Mouse (Mus musculus) midbrain, postnatal 0 days (tissue): ENCODE data around the gene Ulk3. TPM values are rescaled to one million over a fixed set of nuclear protein-coding genes. Genes with fewer than 3 reads are reported as not detected.

Experiments used
- ATAC-seq: fragments of 200-750 bp; cut with Nextera tagmentation; 2 replicates; pipeline ENCODE4 v1.8.0; 2017; ENCODE audit warnings: moderate number of reproducible peaks, mild to moderate bottlenecking, moderate TSS enrichment, moderate library complexity; ENCODE audit not compliant: low FRiP score
- DNase-seq: peaks from one replicate; pipeline ENCODE4 v3.0.0-alpha.2; 2015; ENCODE audit warnings: low spot score
- H3K27ac ChIP-seq: fragments of 300-500 bp; sonication (generic); 2 replicates; pipeline ENCODE4 v1.5.1; 2014; ENCODE audit warnings: low read depth, mild to moderate bottlenecking, low read length, mixed read lengths
- H3K27me3 ChIP-seq: fragments of 300-500 bp; sonication (generic); 2 replicates; pipeline ENCODE4 v1.6.1; 2014; ENCODE audit warnings: low read length, control low read depth, mixed read lengths; ENCODE audit not compliant: insufficient read depth
- H3K36me3 ChIP-seq: fragments of 300-500 bp; sonication (generic); 2 replicates; pipeline ENCODE4 v1.6.1; 2014; ENCODE audit warnings: low read length, control low read depth, mixed read lengths; ENCODE audit not compliant: insufficient read depth
- H3K4me1 ChIP-seq: fragments of 300-500 bp; sonication (generic); 2 replicates; pipeline ENCODE4 v1.6.1; 2014; ENCODE audit warnings: mild to moderate bottlenecking, control low read depth, antibody characterized with exemption, low read length, mixed read lengths; ENCODE audit not compliant: insufficient read depth
- H3K4me2 ChIP-seq: fragments of 300-500 bp; sonication (generic); 2 replicates; pipeline ENCODE4 v1.6.1; 2014; ENCODE audit warnings: low read depth, mild to moderate bottlenecking, low read length, mixed read lengths; ENCODE audit not compliant: poor library complexity, severe bottlenecking
- H3K4me3 ChIP-seq: fragments of 300-500 bp; sonication (generic); 2 replicates; pipeline ENCODE4 v1.5.1; 2014; ENCODE audit warnings: low read depth, mild to moderate bottlenecking, low read length, moderate library complexity
- H3K9ac ChIP-seq: fragments of 300-500 bp; sonication (generic); replicated peaks from 2 replicates; pipeline ENCODE4 v1.6.1; 2014; ENCODE audit warnings: mild to moderate bottlenecking, low read length, moderate library complexity, mixed read lengths; ENCODE audit not compliant: poor library complexity, severe bottlenecking
- H3K9me3 ChIP-seq: fragments of 300-500 bp; sonication (generic); 2 replicates; pipeline ENCODE4 v1.6.1; 2016; ENCODE audit warnings: low read length, control low read depth
- CTCF ChIP-seq: IDR thresholded peaks from 2 replicates; pipeline ENCODE4 v1.5.1; 2016; ENCODE audit warnings: antibody characterized with exemption, mild to moderate bottlenecking
- WGBS: fragments of 180-500 bp; shearing (Covaris S2); extraction: QIAGEN DNeasy Blood & Tissue Kit; methylation state at CpG from one replicate; pipeline ENCODE4 v1.1.7; 2014; 5-methylcytosine and 5-hydroxymethylcytosine counted together
- polyA plus RNA-seq: library from polyadenylated mRNA; unstranded; fragments of >200 nt; fragmentation: Nextera tagmentation; extraction: Ambion mirVana; gene quantifications from 2 replicates; pipeline ENCODE4 v1.2.1, GENCODE M21; 2015
- total RNA-seq: library from RNA; depleted of rRNA; stranded (reverse); fragments of >200 nt; gene quantifications from 2 replicates; pipeline ENCODE4 v1.2.3, GENCODE M21; 2014

Ulk3 gene
- total and polyA plus RNA-seq, 2 experiments from 2014 or later = 18.9 to 19.9 TPM

DNA sequence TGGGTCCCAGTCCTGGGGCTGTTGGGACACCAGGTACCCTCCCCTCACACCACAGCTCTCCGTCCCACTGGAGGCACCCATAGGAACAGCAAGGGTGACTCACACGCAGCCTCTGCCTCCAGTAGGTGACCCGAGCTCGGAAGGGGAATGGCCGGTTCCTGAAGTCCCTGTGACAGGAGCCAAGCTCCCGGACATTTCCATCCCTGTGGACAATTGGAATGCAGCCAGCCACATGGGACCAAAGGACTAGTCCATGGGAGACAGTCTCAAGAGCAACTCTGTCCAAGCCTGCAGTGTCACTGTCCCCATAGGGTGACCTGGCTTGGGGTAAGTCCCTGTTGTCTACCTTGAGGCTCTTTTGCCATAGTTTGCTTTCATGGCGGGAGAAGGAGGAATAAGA, 24.7 kb downstream of the Ulk3 start:
- H3K9me3 ChIP-seq = no peaks in the 10 kb centered on the region
- no peak overlapping the region for H3K4me3 ChIP-seq
- H3K27ac ChIP-seq = no peak overlapping the region
- 83% methylated on average over 7 of the region's 7 CpGs for WGBS
- no peak overlapping the region for H3K9ac ChIP-seq
- H3K27me3 ChIP-seq = no peaks in the 10 kb centered on the region
- H3K4me2 ChIP-seq = no peak overlapping the region
- DNase-seq (no peak), ATAC-seq (no peak)
- TF ChIP-seq CTCF = no peak
- H3K36me3 ChIP-seq = no peaks in the 10 kb centered on the region
- H3K4me1 ChIP-seq = no peaks in the 10 kb centered on the region

DNA sequence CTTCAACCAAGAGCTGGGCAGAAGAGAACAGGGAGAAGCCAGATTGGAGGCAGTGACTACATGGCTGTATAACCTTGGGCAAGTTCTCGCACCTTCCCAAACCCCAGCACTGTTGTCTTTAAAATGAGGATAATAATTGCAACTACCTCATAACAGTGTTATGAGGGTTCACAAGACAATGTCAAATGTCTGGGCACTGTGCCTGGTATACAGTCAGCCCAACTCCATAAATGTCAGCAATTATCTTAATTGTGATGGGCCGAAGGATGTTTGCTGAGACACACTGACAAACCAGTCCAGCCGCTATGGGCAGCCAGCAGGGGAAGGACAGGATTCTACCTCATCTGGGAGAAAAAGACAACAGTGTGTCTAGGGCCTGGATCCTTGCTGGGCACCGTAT, 25.5 kb downstream of the Ulk3 start:
- Histone ChIP-seq H3K9ac (no peak overlapping the region), H3K27me3 (no peaks in the 10 kb centered on the region), H3K36me3 (no peaks in the 10 kb centered on the region), H3K4me1 (no peaks in the 10 kb centered on the region), H3K4me2 (no peak overlapping the region), H3K9me3 (no peaks in the 10 kb centered on the region), H3K27ac (no peak overlapping the region), H3K4me3 (no peak overlapping the region)
- ATAC-seq (no peak), DNase-seq (no peak)
- TF ChIP-seq CTCF = no peak
- WGBS = 87% methylated on average over 4 of the region's 4 CpGs

DNA sequence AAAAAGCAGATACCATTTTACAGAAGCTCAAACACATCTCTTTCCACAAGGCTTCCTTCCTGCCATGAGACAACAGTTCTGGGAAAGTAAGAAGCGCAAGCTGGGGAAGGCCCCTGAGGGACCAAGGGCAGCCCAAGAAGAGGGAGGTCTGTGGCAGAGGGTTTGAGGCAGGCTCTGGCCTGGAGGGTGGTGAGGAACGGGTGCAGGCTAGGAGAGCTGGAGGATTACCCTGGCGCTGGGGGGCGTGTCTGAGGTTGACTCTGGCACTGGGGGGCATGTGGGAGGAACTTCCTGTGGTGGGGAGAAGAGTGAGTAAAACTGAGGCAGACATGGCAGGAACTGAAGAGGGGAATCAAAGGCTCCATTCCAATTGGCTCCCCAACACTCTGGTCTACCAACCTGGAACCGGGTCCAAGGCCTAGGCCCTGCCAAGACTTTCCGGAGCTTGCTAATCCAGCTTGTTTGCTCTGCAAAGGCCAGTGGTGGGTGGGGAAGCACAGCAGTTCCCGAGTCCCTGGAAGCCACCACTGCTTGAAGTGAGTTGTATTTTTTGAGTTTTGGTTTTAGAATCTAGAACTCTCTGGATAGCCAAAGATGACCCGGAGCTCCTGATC, 28.4 kb downstream of the Ulk3 start:
- no peaks in the 10 kb centered on the region for H3K27me3 ChIP-seq
- H3K27ac ChIP-seq = no peak overlapping the region
- DNase-seq = no peak
- H3K9ac ChIP-seq = no peak overlapping the region
- no peaks in the 10 kb centered on the region for H3K9me3 ChIP-seq
- no peaks in the 10 kb centered on the region for H3K4me1 ChIP-seq
- TF ChIP-seq CTCF = no peak
- H3K4me2 ChIP-seq = no peak overlapping the region
- no peak overlapping the region for H3K4me3 ChIP-seq
- no peaks in the 10 kb centered on the region for H3K36me3 ChIP-seq
- ATAC-seq = no peak
- WGBS = 71% methylated on average over 8 of the region's 8 CpGs

DNA sequence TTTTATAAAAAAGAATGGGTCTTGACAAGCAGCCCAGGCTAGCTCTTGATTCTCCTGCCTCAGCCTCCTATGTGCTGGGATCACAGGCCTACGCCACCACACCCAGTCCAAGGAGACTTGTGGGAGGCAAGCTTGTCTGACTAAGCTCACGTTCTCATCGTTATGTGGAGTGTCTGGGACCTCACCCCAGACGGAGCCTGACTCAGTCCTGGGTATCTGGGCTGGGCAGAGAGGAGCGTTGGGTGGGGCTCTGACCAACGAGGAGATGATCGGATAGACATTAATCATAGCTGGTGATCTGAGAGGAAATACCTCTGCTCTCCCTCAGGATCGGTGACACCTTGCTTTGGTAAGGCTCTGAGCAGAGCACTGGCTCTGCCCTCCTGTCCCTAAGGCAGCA, 29.6 kb downstream of the Ulk3 start:
- TF ChIP-seq CTCF = no peak

DNA sequence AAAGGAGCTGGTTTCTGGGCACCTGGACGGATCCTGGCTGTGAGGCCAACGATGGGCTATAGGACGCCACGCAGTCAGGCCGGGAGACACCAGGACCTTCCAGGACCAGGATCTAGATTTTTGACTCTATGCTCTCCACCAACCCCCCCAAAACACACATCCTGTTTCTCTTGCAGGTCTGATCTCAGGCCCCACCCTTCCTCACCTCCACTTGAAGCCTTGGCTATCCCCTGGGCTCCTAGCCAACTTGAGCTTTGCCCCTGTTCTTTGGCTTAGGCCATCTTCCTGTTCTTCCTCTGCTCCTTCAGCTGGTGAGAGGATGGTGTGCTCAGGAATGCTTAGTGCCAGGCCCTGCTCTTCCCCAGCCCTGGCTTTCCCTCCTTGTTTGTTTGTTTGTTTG, 31.4 kb downstream of the Ulk3 start, which contains the start of gene Lman1l:
Gene Lman1l (minus strand): TSS at position 101 of the 400 bp plus-strand sequence.
- no peaks in the 10 kb centered on the region for H3K4me1 ChIP-seq
- ATAC-seq (no peak), DNase-seq (no peak)
- no peaks in the 10 kb centered on the region for H3K27me3 ChIP-seq
- no peak for TF ChIP-seq CTCF
- H3K36me3 ChIP-seq = peaks cover 12% of the 10 kb centered on the region
- H3K9ac ChIP-seq = no peak within 1 kb of the TSS
- no peak within 1 kb of the TSS for H3K4me2 ChIP-seq
- H3K9me3 ChIP-seq = no peaks in the 10 kb centered on the region
- H3K27ac ChIP-seq = no peak within 1 kb of the TSS
- 92% methylated on average over 5 of the region's 5 CpGs for WGBS
- H3K4me3 ChIP-seq = no peak within 1 kb of the TSS

More for the DNA sequence above, 29.6 kb downstream of the Ulk3 start:
- no peaks in the 10 kb centered on the region for H3K4me1 ChIP-seq
- no peaks in the 10 kb centered on the region for H3K36me3 ChIP-seq
- no peak overlapping the region for H3K4me3 ChIP-seq
- no peak for ATAC-seq
- no peaks in the 10 kb centered on the region for H3K9me3 ChIP-seq
- no peak overlapping the region for H3K4me2 ChIP-seq
- 83% methylated on average over 8 of the region's 8 CpGs for WGBS
- DNase-seq = no peak
- H3K9ac ChIP-seq = no peak overlapping the region
- no peak overlapping the region for H3K27ac ChIP-seq
- H3K27me3 ChIP-seq = no peaks in the 10 kb centered on the region

DNA sequence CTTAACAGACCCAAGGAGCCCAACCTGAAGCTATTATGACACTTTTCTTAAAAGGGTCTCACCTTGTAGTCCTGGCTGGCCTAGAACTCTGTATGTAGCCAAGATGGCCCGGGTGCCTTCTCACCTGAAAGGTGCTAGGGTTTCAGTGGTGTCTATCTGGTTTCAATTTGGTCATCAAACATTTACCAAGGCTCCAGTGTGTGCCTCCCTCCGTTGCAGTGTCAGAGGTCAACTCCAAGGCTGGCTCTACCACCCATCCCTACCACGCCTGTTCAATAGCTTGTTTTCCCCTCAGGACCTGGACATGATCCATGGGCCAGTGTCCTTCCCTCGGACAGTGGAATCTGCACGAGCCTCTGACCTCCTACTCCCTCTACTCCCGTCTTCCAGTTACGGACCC, 35.0 kb downstream of the Ulk3 start:
- Histone ChIP-seq H3K4me3 (no peak overlapping the region), H3K9me3 (no peaks in the 10 kb centered on the region), H3K36me3 (peaks cover 45% of the 10 kb centered on the region), H3K27me3 (no peaks in the 10 kb centered on the region), H3K4me1 (no peaks in the 10 kb centered on the region), H3K9ac (no peak overlapping the region), H3K27ac (no peak overlapping the region), H3K4me2 (no peak overlapping the region)
- DNase-seq (no peak), ATAC-seq (no peak)
- 88% methylated on average over 7 of the region's 7 CpGs for WGBS
- no peak for TF ChIP-seq CTCF
